Mouse (Mus musculus) kidney, adult 9 months (tissue): ENCODE measurements around the gene Drc3.
A peak's percentile ranks its signal among the peaks of the same experiment; 100 is the strongest.

Experiments
- DNase-seq: peaks from one replicate; pipeline ENCODE4 v3.0.0; 2022

The Drc3 gene

GRCm38 (mm10) chr11:60352559-60353411 is at the start of gene Drc3, which contains the start of gene Tom1l2:
Gene Drc3 (plus strand): TSS chr11:60353329.
Gene Tom1l2 (minus strand): TSS chr11:60352905.
- DNase-seq, result peak; percentile 100

GRCm38 (mm10) chr11:60303497-60303896 is 49.6 kb upstream of the Drc3 start:
- no peak for DNase-seq

- no peak for DNase-seq
These were observed 47.5 kb upstream of the Drc3 start for GRCm38 (mm10) chr11:60305611-60306010.

- peak; percentile 71 for DNase-seq
These were observed 46.3 kb upstream of the Drc3 start for GRCm38 (mm10) chr11:60306834-60307233.

- peak; percentile 53 for DNase-seq
These were observed 45.7 kb upstream of the Drc3 start for GRCm38 (mm10) chr11:60307375-60307825.

GRCm38 (mm10) chr11:60308061-60308460 is 45.1 kb upstream of the Drc3 start:
- DNase-seq, result no peak

GRCm38 (mm10) chr11:60308506-60309116 is 44.5 kb upstream of the Drc3 start:
- peak; percentile 79 for DNase-seq

GRCm38 (mm10) chr11:60309875-60310274 is 43.3 kb upstream of the Drc3 start:
- DNase-seq, result no peak

DNA sequence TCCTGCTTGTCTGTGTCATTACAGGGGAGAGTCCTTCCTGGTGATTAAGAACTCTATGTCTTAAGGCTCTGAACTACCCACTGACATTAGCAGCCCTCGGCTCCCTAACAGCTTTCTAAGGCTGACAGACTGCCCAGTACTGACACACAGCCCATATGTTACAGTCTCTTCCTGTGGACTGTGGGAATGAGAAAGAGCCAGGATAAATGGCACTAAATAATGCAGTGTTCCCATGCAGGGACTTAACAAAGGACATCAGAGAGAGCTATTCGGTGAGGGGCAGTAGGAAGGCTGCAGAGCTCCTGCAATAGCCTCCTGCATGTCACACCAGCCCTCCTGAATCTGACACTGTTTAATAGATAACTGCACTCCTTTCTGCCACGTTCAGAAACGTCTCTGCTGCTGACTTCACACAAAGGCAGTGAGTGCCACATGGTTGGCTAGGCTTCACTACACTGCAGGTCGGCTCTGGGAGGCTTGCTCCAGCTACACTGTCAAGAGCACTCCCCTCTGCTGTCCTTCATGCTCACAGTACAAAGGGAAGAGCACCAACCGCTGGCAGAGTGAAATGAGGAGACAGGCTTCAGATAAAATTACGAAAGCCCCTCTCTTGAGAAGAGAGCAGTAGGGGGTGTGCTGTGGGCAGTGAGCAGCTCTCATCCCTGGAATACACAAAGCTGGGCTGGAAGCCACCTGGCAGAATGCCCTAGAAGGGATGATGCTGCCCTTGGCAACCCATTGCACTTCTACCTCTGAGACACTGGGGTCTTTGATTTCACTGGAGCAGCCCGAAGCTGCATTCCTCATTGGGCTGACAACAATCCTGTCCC is 41.9 kb upstream of the Drc3 start:
- DNase-seq, result peak; percentile 93

GRCm38 (mm10) chr11:60316250-60316649 is 36.9 kb upstream of the Drc3 start:
- peak; percentile 62 for DNase-seq

GRCm38 (mm10) chr11:60316883-60317282 is 36.2 kb upstream of the Drc3 start:
- no peak for DNase-seq

GRCm38 (mm10) chr11:60317376-60318102 is 35.6 kb upstream of the Drc3 start:
- DNase-seq, result peak; percentile 64

GRCm38 (mm10) chr11:60318716-60319115 is 34.4 kb upstream of the Drc3 start:
- no peak for DNase-seq

DNA sequence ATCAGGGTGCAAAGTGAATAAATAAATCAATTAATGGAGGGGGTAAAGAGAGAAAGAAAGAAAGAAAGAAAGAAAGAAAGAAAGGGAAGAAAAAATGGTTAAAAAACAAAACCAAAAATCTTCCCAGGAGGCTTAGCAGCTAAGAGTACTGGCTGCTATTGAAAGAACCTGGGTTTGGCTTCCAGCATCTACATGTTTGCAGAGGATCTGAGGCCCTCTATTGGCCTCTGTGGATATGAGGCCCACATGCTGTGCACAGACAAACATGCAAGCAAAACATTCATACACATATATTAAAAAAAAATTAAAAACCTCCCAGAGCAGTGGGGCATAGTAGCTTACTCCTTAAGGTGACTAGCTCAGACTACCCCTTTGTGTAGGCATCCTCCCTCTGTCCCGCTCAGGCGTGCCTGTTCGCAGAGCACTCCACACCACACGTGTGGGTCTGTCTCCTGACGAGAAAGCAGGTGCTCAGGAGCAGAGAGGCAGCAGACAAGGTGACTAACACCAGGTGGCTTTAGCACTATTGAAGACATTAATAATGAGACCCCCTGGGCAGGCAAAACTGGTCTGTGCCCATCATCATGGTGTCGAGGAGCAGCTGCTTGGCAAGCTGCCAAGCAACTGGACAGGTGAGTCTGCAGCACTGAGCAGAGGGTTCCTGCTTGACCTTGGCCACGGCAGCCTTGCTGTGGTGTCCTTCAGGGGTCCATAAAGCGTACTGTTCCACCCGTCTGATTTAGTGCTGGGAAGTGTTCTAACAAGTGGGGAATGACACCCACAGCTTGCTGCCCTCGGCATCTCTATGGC is 33.7 kb upstream of the Drc3 start:
- DNase-seq, result peak; percentile 52

DNA sequence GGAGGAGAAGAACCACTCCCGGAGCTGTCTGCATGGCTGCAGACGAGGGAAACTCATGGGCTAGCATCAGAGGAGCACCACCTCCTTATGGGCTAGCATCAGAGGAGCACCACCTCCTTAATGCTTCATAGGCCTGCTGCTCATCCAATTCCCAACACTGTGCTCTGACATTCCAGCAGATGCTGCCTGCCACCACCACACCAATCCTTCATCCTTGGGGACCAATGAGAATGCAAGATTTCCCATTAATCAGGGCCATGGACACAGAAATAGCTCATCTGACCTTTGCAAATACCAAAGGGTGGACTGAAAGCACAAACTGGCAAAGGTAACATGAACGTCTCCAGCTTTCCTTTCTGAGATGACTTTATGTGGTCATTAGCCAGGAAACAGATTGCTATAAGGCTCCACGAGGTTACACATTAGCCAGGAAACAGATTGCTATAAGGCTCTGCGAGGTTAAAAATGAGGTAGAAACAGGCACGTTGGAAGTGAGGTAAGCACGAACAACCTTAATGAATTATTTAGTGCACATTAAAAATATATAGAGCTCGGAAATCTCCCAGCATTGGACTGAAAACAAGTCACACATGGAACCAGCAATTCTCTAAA is 32.6 kb upstream of the Drc3 start:
- DNase-seq, result peak; percentile 52

DNA sequence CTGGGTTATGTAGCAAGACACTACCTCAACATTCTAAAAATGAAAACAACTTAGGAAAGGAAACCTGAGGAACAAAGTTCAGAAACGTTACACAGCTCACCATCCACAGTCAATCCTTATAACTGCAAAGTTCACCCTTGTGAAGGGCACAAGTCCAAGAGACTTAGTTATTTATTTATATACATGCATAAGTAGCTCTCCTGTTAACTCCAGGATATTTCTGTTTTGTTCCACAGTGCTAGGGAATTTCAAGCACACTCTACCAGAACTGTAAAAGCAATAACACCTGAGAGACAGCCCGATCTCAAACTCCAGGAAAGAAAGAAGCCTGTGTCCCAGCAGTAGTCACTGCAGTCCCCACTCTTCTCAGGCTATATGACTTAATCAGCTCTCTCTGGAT is 31.7 kb upstream of the Drc3 start:
- DNase-seq, result peak; percentile 88

GRCm38 (mm10) chr11:60323731-60324130 is 29.4 kb upstream of the Drc3 start:
- no peak for DNase-seq

- no peak for DNase-seq
These were observed 22.6 kb upstream of the Drc3 start for GRCm38 (mm10) chr11:60330551-60330950.

GRCm38 (mm10) chr11:60333461-60333860 is 19.7 kb upstream of the Drc3 start:
- DNase-seq, result no peak

GRCm38 (mm10) chr11:60334124-60334523 is 19.0 kb upstream of the Drc3 start:
- no peak for DNase-seq

GRCm38 (mm10) chr11:60335771-60336170 is 17.4 kb upstream of the Drc3 start:
- no peak for DNase-seq
